ENCODE assay signal across 8 mouse cellular contexts in genomic region chr19:28835500-28835864, GRCm38 (mm10). TPM values are rescaled to one million over a fixed set of nuclear protein-coding genes. Genes with fewer than 3 reads are reported as not detected.
DNase-seq lines count a peak whose midpoint lies in the region; ATAC-seq and TF ChIP-seq lines count a peak whose summit lies in the region.

No protein-coding gene starts in this region.

- peaks cover 15% of the 10 kb centered on the region for H3K27me3 ChIP-seq in heart, embryonic 16.5 days (ENCODE audit: control insufficient read depth, insufficient read depth, low read length)
- peaks cover 17% of the 10 kb centered on the region for H3K27me3 ChIP-seq in forebrain, embryonic 13.5 days
- H3K27me3 ChIP-seq in liver, embryonic 14.5 days (ENCODE audit: control insufficient read depth, insufficient read depth, low read length), result peaks cover 21% of the 10 kb centered on the region

- 11% methylated on average over 9 of the region's 9 CpGs for WGBS in heart, embryonic 16.5 days
- WGBS in forebrain, embryonic 13.5 days, result 13% methylated on average over 9 of the region's 9 CpGs
- WGBS in liver, embryonic 14.5 days (ENCODE audit: insufficient replicate concordance), result 14% methylated on average over 9 of the region's 9 CpGs

- H3K36me3 ChIP-seq in heart, embryonic 16.5 days (ENCODE audit: control insufficient read depth, insufficient read depth), result no peaks in the 10 kb centered on the region
- H3K36me3 ChIP-seq in forebrain, embryonic 13.5 days (ENCODE audit: poor library complexity, severe bottlenecking), result no peaks in the 10 kb centered on the region
- H3K36me3 ChIP-seq in liver, embryonic 14.5 days (replicated peaks; ENCODE audit: control insufficient read depth, insufficient read depth, low read depth), result no peaks in the 10 kb centered on the region

- peak overlapping the region; percentile 74 for H3K4me3 ChIP-seq in heart, embryonic 16.5 days (ENCODE audit: low read length)
- peak overlapping the region; percentile 36; the same call in 1 of the 2 replicates for H3K4me3 ChIP-seq in bone marrow macrophage, adult 2 months (ENCODE audit: insufficient read depth, low read length)
- peak overlapping the region; percentile 61 for H3K4me3 ChIP-seq in forebrain, embryonic 13.5 days
- H3K4me3 ChIP-seq in liver, embryonic 14.5 days (ENCODE audit: insufficient read depth in 1 of 2, low read depth in 2 of 2, low read length in 2 of 2), result peak overlapping the region in 1 of 2 experiments; percentile 30; a peak in 1 of 4 replicates

- no peak for ATAC-seq in heart, embryonic 16.5 days (replicated peaks; ENCODE audit: extremely low read depth, insufficient read depth, low FRiP score)
- peak; percentile 31; the same call in 1 of the 2 replicates for ATAC-seq in forebrain, embryonic 13.5 days
- ATAC-seq in liver, embryonic 14.5 days (ENCODE audit: insufficient read depth), result no peak

- no peak for TF ChIP-seq CTCF in bone marrow macrophage, adult 2 months (IDR thresholded peaks at IDR 0.05; ENCODE audit: low read depth, low read length)
- TF ChIP-seq CTCF in liver, embryonic 14.5 days (IDR thresholded peaks at IDR 0.05; ENCODE audit: low read depth), result no peak

- intact Hi-C loops in heart, postnatal 36 days (cut with DNase I), result no loop called here
- intact Hi-C loops in left cerebral cortex, postnatal 4 days (cut with DNase I), result no loop called here

- H3K27ac ChIP-seq in heart, embryonic 16.5 days (ENCODE audit: low read length), result no peak overlapping the region
- no peak overlapping the region for H3K27ac ChIP-seq in bone marrow macrophage, adult 2 months (ENCODE audit: insufficient read depth, low read depth, low read length)
- no peak overlapping the region for H3K27ac ChIP-seq in forebrain, embryonic 13.5 days
- no peak overlapping the region for H3K27ac ChIP-seq in liver, embryonic 14.5 days

- DNase-seq in heart, postnatal 36 days, result no peak
- no peak for DNase-seq in liver, embryonic 14.5 days (ENCODE audit: low read depth in 3 of 3, low spot score in 3 of 3)
- no peak for DNase-seq in retina, postnatal 1 day
- no peak for DNase-seq in spleen, postnatal 10 days (ENCODE audit: low spot score in 2 of 2)
- DNase-seq in left cerebral cortex, postnatal 4 days, result no peak

- H3K4me1 ChIP-seq in heart, embryonic 16.5 days (ENCODE audit: control insufficient read depth, insufficient read depth, low read length), result no peaks in the 10 kb centered on the region; the same call in 1 of the 2 replicates
- H3K4me1 ChIP-seq in bone marrow macrophage, adult 2 months (ENCODE audit: control insufficient read depth, insufficient read depth, low read length), result no peaks in the 10 kb centered on the region
- H3K4me1 ChIP-seq in forebrain, embryonic 13.5 days, result peaks cover 4% of the 10 kb centered on the region
- H3K4me1 ChIP-seq in liver, embryonic 14.5 days (replicated peaks; ENCODE audit: control insufficient read depth in 2 of 2, insufficient read depth in 2 of 2, low read length in 1 of 2), result no peaks in the 10 kb centered on the region

- peak overlapping the region; percentile 98 for H3K4me2 ChIP-seq in heart, embryonic 16.5 days (ENCODE audit: low read depth, low read length)
- peak overlapping the region; percentile 90 for H3K4me2 ChIP-seq in forebrain, embryonic 13.5 days
- peak overlapping the region; percentile 43; the same call in 1 of the 2 replicates for H3K4me2 ChIP-seq in liver, embryonic 14.5 days (ENCODE audit: low read depth)

- H3K9me3 ChIP-seq in heart, embryonic 16.5 days (replicated peaks; ENCODE audit: control insufficient read depth, low read length), result 0 out of 2 replicates have a peak, but pooled peaks cover 6% of the 10 kb centered on the region
- no peaks in the 10 kb centered on the region for H3K9me3 ChIP-seq in forebrain, embryonic 13.5 days (replicated peaks)
- no peaks in the 10 kb centered on the region for H3K9me3 ChIP-seq in liver, embryonic 14.5 days (ENCODE audit: control insufficient read depth, low read length)

- TF ChIP-seq POLR2A in bone marrow macrophage, adult 2 months (IDR thresholded peaks at IDR 0.05; ENCODE audit: borderline replicate concordance, low read depth, low read length), result no peak

- TF ChIP-seq EP300 in liver, embryonic 14.5 days (IDR thresholded peaks at IDR 0.05; ENCODE audit: low read depth), result no peak

- peak overlapping the region; percentile 73 for H3K9ac ChIP-seq in heart, embryonic 16.5 days (ENCODE audit: low read length)
- peak overlapping the region; percentile 70 for H3K9ac ChIP-seq in forebrain, embryonic 13.5 days
- H3K9ac ChIP-seq in liver, embryonic 14.5 days (replicated peaks), result no peak overlapping the region

RNA-seq across cellular contexts. Expression of gene Slc1a1, which starts 0.6 kb away (rescaled TPM):
- polyA plus RNA-seq in heart, embryonic 16.5 days (2015; fragmentation: Nextera tagmentation; extraction: Ambion mirVana), result 4.9 and 5.6 TPM in 2 replicates
- 1 to 10 TPM in 1 of 2 experiments, under 1 TPM in 1; 0.95 to 1.3 TPM for total RNA-seq in heart, postnatal 36 days (2021)
- polyA plus RNA-seq in bone marrow macrophage, adult 2 months (2012; ENCODE audit: insufficient read depth, insufficient read length, missing spikeins), result not detected in 2 replicates
- 10.1 and 10.7 TPM in 2 replicates for polyA plus RNA-seq in forebrain, embryonic 13.5 days (2015; fragmentation: Nextera tagmentation; extraction: Ambion mirVana)
- polyA plus RNA-seq in liver, embryonic 14.5 days (2012; rRNA removed), result 0.04 TPM in 1 of 2 replicates, not detected in the other
- polyA plus RNA-seq in liver, embryonic 14.5 days (2014; fragmentation: Nextera tagmentation; extraction: Ambion mirVana), result not detected in 2 replicates
- 10 to 100 TPM; 75.5 to 78.0 TPM for total RNA-seq in left cerebral cortex, postnatal 4 days (2021)

Comparison
In these comparisons a context has a peak if more than half of its experiments do, and no peak if none do; other contexts are left out.
1. H3K4me2 ChIP-seq: peak in every context shown above with its lines; median percentile 98 in heart, embryonic 16.5 days; 90 in forebrain, embryonic 13.5 days; 43 in liver, embryonic 14.5 days.